Mouse (Mus musculus) MEL (cell line): Measurements from ENCODE around the gene Lilra5. TPM values are rescaled to one million over a fixed set of nuclear protein-coding genes. Genes with fewer than 3 reads are reported as not detected.

Experiments
- DNase-seq: peaks from one replicate; pipeline ENCODE4 v3.0.0; 2011; ENCODE audit warnings: low read depth, low spot score
- H3K27ac ChIP-seq: 2 replicates; pipeline ENCODE4 v1.5.1; 2012; ENCODE audit warnings: low read depth, mild to moderate bottlenecking, control low read depth, low read length, moderate library complexity; ENCODE audit not compliant: control insufficient read depth
- H3K27me3 ChIP-seq, 2 experiments: fragments of 150-350 bp in 1 of 2; sonication (generic) in 1 of 2; 2 replicates each; pipeline ENCODE4 v1.6.1; 2012; ENCODE audit warnings: low read length in 2 of 2, mild to moderate bottlenecking in 2 of 2, improper control_type of control experiment in 1 of 2, moderate library complexity in 1 of 2; ENCODE audit not compliant: insufficient read depth in 2 of 2, control insufficient read depth in 1 of 2
- H3K36me3 ChIP-seq, 2 experiments: 2 replicates each; pipeline ENCODE4 v1.6.1; 2012 to 2014; ENCODE audit warnings: low read length in 2 of 2, improper control_type of control experiment in 1 of 2, inconsistent platforms in 1 of 2, mild to moderate bottlenecking in 1 of 2; ENCODE audit not compliant: insufficient read depth in 2 of 2, control insufficient read depth in 1 of 2
- H3K4me1 ChIP-seq, 2 experiments: fragments of 150-350 bp in 1 of 2; sonication (generic) in 1 of 2; 2 replicates each; pipeline ENCODE4 v1.6.1; 2012; ENCODE audit warnings: low read length in 2 of 2, improper control_type of control experiment in 1 of 2, mild to moderate bottlenecking in 1 of 2; ENCODE audit not compliant: insufficient read depth in 2 of 2, control insufficient read depth in 1 of 2
- H3K4me3 ChIP-seq, 2 experiments: fragments of 150-350 bp in 1 of 2; sonication (generic) in 1 of 2; 2 replicates each; pipeline ENCODE4 v1.5.1; 2012; ENCODE audit warnings: low read depth in 2 of 2, low read length in 2 of 2, mild to moderate bottlenecking in 2 of 2, moderate library complexity in 2 of 2, control low read depth in 1 of 2, improper control_type of control experiment in 1 of 2; ENCODE audit not compliant: control insufficient read depth in 1 of 2, insufficient read depth in 1 of 2
- H3K79me2 ChIP-seq: 2 replicates; pipeline ENCODE4 v1.6.1; 2012; ENCODE audit warnings: mild to moderate bottlenecking, low read length, moderate library complexity; ENCODE audit not compliant: control insufficient read depth, poor library complexity, insufficient read depth
- H3K9ac ChIP-seq: 2 replicates; pipeline ENCODE4 v1.6.1; 2012; ENCODE audit warnings: low read depth, mild to moderate bottlenecking, control low read depth, low read length, moderate library complexity; ENCODE audit not compliant: control insufficient read depth, poor library complexity, severe bottlenecking
- H3K9me3 ChIP-seq: fragments of 150-350 bp; sonication (generic); replicated peaks from 2 replicates; pipeline ENCODE4 v1.6.1; 2012; ENCODE audit warnings: mild to moderate bottlenecking, low read length, improper control_type of control experiment, moderate library complexity; ENCODE audit not compliant: insufficient read depth
- BHLHE40 ChIP-seq: IDR thresholded peaks from 2 replicates; pipeline ENCODE4 v1.6.1; 2012; ENCODE audit warnings: low read depth, mild to moderate bottlenecking, inconsistent platforms, low read length, improper control_type of control experiment, borderline replicate concordance
- CHD1 ChIP-seq: IDR thresholded peaks from 2 replicates; pipeline ENCODE4 v1.6.1; 2012; ENCODE audit warnings: low read depth, mild to moderate bottlenecking, inconsistent platforms, low read length, improper control_type of control experiment
- E2F4 ChIP-seq: IDR thresholded peaks from 2 replicates; pipeline ENCODE4 v1.6.1; 2011; ENCODE audit warnings: low read depth, low read length, improper control_type of control experiment, borderline replicate concordance
- ETS1 ChIP-seq: IDR thresholded peaks from 2 replicates; pipeline ENCODE4 v1.6.1; 2012; ENCODE audit warnings: low read depth, mild to moderate bottlenecking, inconsistent platforms, low read length, improper control_type of control experiment, moderate library complexity
- GABPA ChIP-seq: IDR thresholded peaks from 2 replicates; pipeline ENCODE4 v1.6.1; 2012; ENCODE audit warnings: low read depth, mild to moderate bottlenecking, inconsistent platforms, low read length, improper control_type of control experiment, moderate library complexity
- GATA1 ChIP-seq: IDR thresholded peaks from 2 replicates; pipeline ENCODE4 v1.6.1; 2011; ENCODE audit warnings: low read depth, low read length, improper control_type of control experiment
- HCFC1 ChIP-seq: IDR thresholded peaks from 2 replicates; pipeline ENCODE4 v1.6.1; 2012; ENCODE audit warnings: low read depth, mild to moderate bottlenecking, inconsistent platforms, low read length, improper control_type of control experiment, moderate library complexity
- MAZ ChIP-seq: IDR thresholded peaks from 2 replicates; pipeline ENCODE4 v1.6.1; 2012; ENCODE audit warnings: low read depth, mild to moderate bottlenecking, inconsistent platforms, low read length, improper control_type of control experiment
- MEF2A ChIP-seq: IDR thresholded peaks from 2 replicates; pipeline ENCODE4 v1.6.1; 2014; ENCODE audit warnings: low read depth, mild to moderate bottlenecking, inconsistent platforms, low read length, improper control_type of control experiment; ENCODE audit not compliant: poor library complexity, insufficient replicate concordance, severe bottlenecking; ENCODE audit errors: extremely low read depth
- MXI1 ChIP-seq: IDR thresholded peaks from 2 replicates; pipeline ENCODE4 v1.6.1; 2011; ENCODE audit warnings: mild to moderate bottlenecking, low read depth, low read length, improper control_type of control experiment
- MYB ChIP-seq: IDR thresholded peaks from 2 replicates; pipeline ENCODE4 v1.6.1; 2011; ENCODE audit warnings: mild to moderate bottlenecking, low read depth, low read length, improper control_type of control experiment
- MYC ChIP-seq: IDR thresholded peaks from 2 replicates; pipeline ENCODE4 v1.6.1; 2011; ENCODE audit warnings: low read depth, mild to moderate bottlenecking, low read length, improper control_type of control experiment, moderate library complexity
- NELFE ChIP-seq: IDR thresholded peaks from 2 replicates; pipeline ENCODE4 v1.6.1; 2011; ENCODE audit warnings: low read depth, low read length, improper control_type of control experiment
- NRF1 ChIP-seq: IDR thresholded peaks from 2 replicates; pipeline ENCODE4 v1.6.1; 2014; ENCODE audit warnings: low read depth, mild to moderate bottlenecking, inconsistent platforms, low read length, improper control_type of control experiment, moderate library complexity; ENCODE audit not compliant: poor library complexity, insufficient read depth, severe bottlenecking
- POLR2AphosphoS2 ChIP-seq: IDR thresholded peaks from 2 replicates; pipeline ENCODE4 v1.6.1; 2011; ENCODE audit warnings: low read length, improper control_type of control experiment
- POLR2AphosphoS5 ChIP-seq: IDR thresholded peaks from 2 replicates; pipeline ENCODE4 v1.6.1; 2012; ENCODE audit warnings: low read depth, borderline replicate concordance, mild to moderate bottlenecking, inconsistent platforms, low read length, moderate library complexity, mixed read lengths
- RAD21 ChIP-seq: IDR thresholded peaks from 2 replicates; pipeline ENCODE4 v1.6.1; 2011; ENCODE audit warnings: mild to moderate bottlenecking, low read depth, low read length, improper control_type of control experiment
- SIN3A ChIP-seq: IDR thresholded peaks from 2 replicates; pipeline ENCODE4 v1.6.1; 2012; ENCODE audit warnings: low read length, improper control_type of control experiment, inconsistent platforms
- USF1 ChIP-seq: IDR thresholded peaks from 2 replicates; pipeline ENCODE4 v1.6.1; 2014; ENCODE audit warnings: low read depth, mild to moderate bottlenecking, inconsistent platforms, low read length, improper control_type of control experiment, moderate library complexity
- ZKSCAN1 ChIP-seq: IDR thresholded peaks from 2 replicates; pipeline ENCODE4 v1.6.1; 2012; ENCODE audit warnings: low read depth, mild to moderate bottlenecking, inconsistent platforms, low read length, improper control_type of control experiment, moderate library complexity
- ZMIZ1 ChIP-seq: IDR thresholded peaks from 2 replicates; pipeline ENCODE4 v1.6.1; 2012; ENCODE audit warnings: low read depth, mild to moderate bottlenecking, inconsistent platforms, low read length, improper control_type of control experiment, moderate library complexity
- ZNF384 ChIP-seq: IDR thresholded peaks from 2 replicates; pipeline ENCODE4 v1.6.1; 2012; ENCODE audit warnings: low read depth, mild to moderate bottlenecking, inconsistent platforms, low read length, improper control_type of control experiment
- polyA plus RNA-seq, 2 experiments: library from polyadenylated mRNA; stranded (reverse) in 1 of 2; unstranded in 1 of 2; fragments of >175 nt in 1 of 2; fragments of >200 nt in 1 of 2; gene quantifications; 2 replicates each; pipeline versions ENCODE4 v1.2.1 to v1.2.4; 2012; ENCODE audit warnings: low replicate concordance in 2 of 2, low read depth in 1 of 2; ENCODE audit not compliant: insufficient read length in 2 of 2, insufficient read depth in 1 of 2, missing spikeins in 1 of 2
- total RNA-seq: library from RNA; depleted of rRNA; stranded (reverse); fragments of 300-350 nt; gene quantifications from 2 replicates; pipeline ENCODE4 v1.2.3, GENCODE M21; 2012

Gene Lilra5
- total and polyA plus RNA-seq, 3 experiments = not detected

DNA sequence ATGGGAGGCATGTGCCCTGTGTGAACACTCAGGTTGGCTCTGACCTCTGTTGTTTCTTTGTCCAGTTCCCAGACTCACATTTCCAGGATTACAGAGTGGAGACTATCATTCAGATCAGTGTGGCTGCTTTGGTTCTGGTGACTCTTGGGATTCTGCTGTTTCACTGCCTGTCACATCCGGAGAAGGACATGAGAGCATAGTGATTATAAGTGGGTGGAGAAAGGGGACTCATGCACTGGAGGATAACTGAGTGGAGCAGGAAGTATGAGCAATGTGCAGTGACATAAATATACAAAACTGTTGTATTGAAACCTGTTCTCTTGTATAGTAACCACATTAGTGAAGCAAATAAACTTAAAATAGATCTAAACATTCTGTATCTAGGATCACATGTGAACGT is 22.2 kb upstream of the Lilra5 start:
- no peak overlapping the region for H3K4me3 ChIP-seq
- H3K27ac ChIP-seq = no peak overlapping the region
- no peaks in the 10 kb centered on the region for H3K9me3 ChIP-seq
- H3K9ac ChIP-seq = no peak overlapping the region
- TF ChIP-seq MYC (no peak), POLR2AphosphoS2 (no peak)
- no peaks in the 10 kb centered on the region for H3K4me1 ChIP-seq
- H3K79me2 ChIP-seq = no peaks in the 10 kb centered on the region
- peak; percentile 18 for DNase-seq
- peaks cover 0 to 1% of the 10 kb centered on the region in 2 experiments; a peak in 1 of 4 replicates for H3K27me3 ChIP-seq
- H3K36me3 ChIP-seq = no peaks in the 10 kb centered on the region

DNA sequence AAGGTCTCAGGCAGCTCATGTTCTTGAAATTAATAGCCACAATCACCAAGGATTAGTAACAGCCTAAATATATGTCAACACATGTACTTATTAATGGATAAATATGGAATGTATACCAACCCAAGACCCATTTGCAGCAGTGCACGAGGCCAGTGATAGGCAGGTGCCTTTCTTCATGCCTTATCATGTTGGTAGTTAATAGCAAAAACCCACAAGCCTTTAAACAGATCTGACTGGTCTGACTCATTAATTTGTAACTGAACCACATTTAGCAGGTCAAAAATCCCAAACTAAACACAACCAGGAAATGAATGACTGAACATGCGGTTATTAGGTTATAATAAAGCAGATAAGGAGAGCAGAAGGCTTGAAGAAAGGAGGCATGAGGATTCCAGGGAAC is 21.7 kb upstream of the Lilra5 start:
- DNase-seq = no peak
- Histone ChIP-seq H3K27me3 (peaks cover 0 to 1% of the 10 kb centered on the region in 2 experiments; a peak in 1 of 4 replicates), H3K4me1 (no peaks in the 10 kb centered on the region), H3K9me3 (no peaks in the 10 kb centered on the region), H3K79me2 (no peaks in the 10 kb centered on the region), H3K9ac (no peak overlapping the region), H3K4me3 (no peak overlapping the region), H3K27ac (no peak overlapping the region), H3K36me3 (no peaks in the 10 kb centered on the region)
- TF ChIP-seq NELFE (no peak), USF1 (no peak), HCFC1 (no peak), ETS1 (no peak), SIN3A (no peak), BHLHE40 (no peak), MEF2A (no peak)

GRCm38 (mm10) chr7:4235536-4235935 is 2.0 kb upstream of the Lilra5 start:
- Histone ChIP-seq H3K9me3 (no peaks in the 10 kb centered on the region), H3K4me3 (no peak overlapping the region), H3K9ac (no peak overlapping the region), H3K79me2 (no peaks in the 10 kb centered on the region), H3K4me1 (no peaks in the 10 kb centered on the region), H3K27me3 (no peaks in the 10 kb centered on the region), H3K27ac (no peak overlapping the region), H3K36me3 (no peaks in the 10 kb centered on the region)
- TF ChIP-seq E2F4 (no peak), GATA1 (no peak), NRF1 (no peak), ZNF384 (no peak), SIN3A (no peak), MXI1 (no peak), BHLHE40 (no peak), POLR2AphosphoS5 (no peak), MAZ (no peak), ZKSCAN1 (no peak), ETS1 (no peak), ZMIZ1 (no peak), RAD21 (no peak), GABPA (no peak), CHD1 (no peak), MEF2A (no peak), MYB (no peak)
- DNase-seq = no peak
